18 mouse cellular contexts compared by ENCODE assay signal in genomic region chr2:151893122-151893774, GRCm38 (mm10). TPM values are rescaled to one million over a fixed set of nuclear protein-coding genes. Genes with fewer than 3 reads are reported as not detected.
DNase-seq lines count a peak whose midpoint lies in the region; ATAC-seq lines count a peak whose summit lies in the region.
"Had no signal": no experiment of that assay in that cellular context is flagged by ENCODE, and none has a peak within 500 bp of the region (broad histone marks: within the 10 kb centered on the region; RNA-seq: fewer than 3 reads in every experiment).

No protein-coding gene starts in this region.

- peaks cover 11% of the 10 kb centered on the region; the same call in 1 of the 2 replicates for H3K4me1 ChIP-seq in kidney, embryonic 14.5 days (ENCODE audit: control insufficient read depth, insufficient read depth, low read length)
- no peaks in the 10 kb centered on the region; the same call in 1 of the 2 replicates for H3K4me1 ChIP-seq in embryonic facial prominence, embryonic 11.5 days (ENCODE audit: control insufficient read depth, insufficient read depth, low read length)
- peaks cover 17% of the 10 kb centered on the region for H3K4me1 ChIP-seq in hindbrain, embryonic 15.5 days (replicated peaks)
- H3K4me1 ChIP-seq in midbrain, embryonic 15.5 days: peaks cover 4% of the 10 kb centered on the region; the same call in 1 of the 2 replicates

- no peak overlapping the region for H3K4me3 ChIP-seq in kidney, embryonic 14.5 days (ENCODE audit: low read length)
- H3K4me3 ChIP-seq in embryonic facial prominence, embryonic 11.5 days (ENCODE audit: low read depth, low read length): no peak overlapping the region
- no peak overlapping the region for H3K4me3 ChIP-seq in hindbrain, embryonic 15.5 days
- H3K4me3 ChIP-seq in midbrain, embryonic 15.5 days: no peak overlapping the region
- H3K4me3 ChIP-seq: embryonic facial prominence, embryonic 13.5 days; myocyte had no signal

- H3K9me3 ChIP-seq in kidney, embryonic 14.5 days (ENCODE audit: control insufficient read depth, low read length): no peaks in the 10 kb centered on the region
- H3K9me3 ChIP-seq in embryonic facial prominence, embryonic 11.5 days (replicated peaks; ENCODE audit: control insufficient read depth, low read length): no peaks in the 10 kb centered on the region
- no peaks in the 10 kb centered on the region for H3K9me3 ChIP-seq in hindbrain, embryonic 15.5 days
- H3K9me3 ChIP-seq in midbrain, embryonic 15.5 days: no peaks in the 10 kb centered on the region
- H3K9me3 ChIP-seq: embryonic facial prominence, embryonic 13.5 days had no signal

- ATAC-seq in kidney, embryonic 14.5 days (ENCODE audit: low FRiP score, low TSS enrichment): 0 out of 2 replicates have a peak, but pooled peaks have one; percentile 28
- ATAC-seq in embryonic facial prominence, embryonic 11.5 days (replicated peaks; ENCODE audit: insufficient number of reproducible peaks, low FRiP score, low TSS enrichment, low read depth): 0 out of 2 replicates have a peak, but pooled peaks have one; percentile 31
- 0 out of 2 replicates have a peak, but pooled peaks have one; percentile 21 for ATAC-seq in hindbrain, embryonic 15.5 days (ENCODE audit: low FRiP score, low read depth)
- peak; percentile 47 for ATAC-seq in midbrain, embryonic 15.5 days (replicated peaks)
- ATAC-seq: intestine, embryonic 16.5 days had no signal

- no peak overlapping the region for H3K27ac ChIP-seq in kidney, embryonic 14.5 days (ENCODE audit: low read depth, low read length)
- no peak overlapping the region for H3K27ac ChIP-seq in embryonic facial prominence, embryonic 11.5 days (replicated peaks; ENCODE audit: low read depth, low read length)
- H3K27ac ChIP-seq in hindbrain, embryonic 15.5 days (replicated peaks): no peak overlapping the region
- no peak overlapping the region for H3K27ac ChIP-seq in midbrain, embryonic 15.5 days
- H3K27ac ChIP-seq: embryonic facial prominence, embryonic 13.5 days had no signal

- H3K36me3 ChIP-seq in kidney, embryonic 14.5 days (ENCODE audit: control insufficient read depth, insufficient read depth, low read length): no peaks in the 10 kb centered on the region
- no peaks in the 10 kb centered on the region for H3K36me3 ChIP-seq in embryonic facial prominence, embryonic 11.5 days (replicated peaks; ENCODE audit: control insufficient read depth, insufficient read depth, low read depth, low read length)
- H3K36me3 ChIP-seq in hindbrain, embryonic 15.5 days: no peaks in the 10 kb centered on the region
- H3K36me3 ChIP-seq in midbrain, embryonic 15.5 days (replicated peaks): no peaks in the 10 kb centered on the region
- H3K36me3 ChIP-seq: embryonic facial prominence, embryonic 13.5 days had no signal

- H3K27me3 ChIP-seq in kidney, embryonic 14.5 days (ENCODE audit: control insufficient read depth, insufficient read depth, low read length): no peaks in the 10 kb centered on the region
- no peaks in the 10 kb centered on the region for H3K27me3 ChIP-seq in embryonic facial prominence, embryonic 11.5 days (ENCODE audit: control insufficient read depth, insufficient read depth, low read length)
- no peaks in the 10 kb centered on the region for H3K27me3 ChIP-seq in hindbrain, embryonic 15.5 days
- no peaks in the 10 kb centered on the region; the same call in 1 of the 2 replicates for H3K27me3 ChIP-seq in midbrain, embryonic 15.5 days (replicated peaks)
- H3K27me3 ChIP-seq: embryonic facial prominence, embryonic 13.5 days; Patski had no signal

- H3K4me2 ChIP-seq in kidney, embryonic 14.5 days (replicated peaks; ENCODE audit: low read depth, low read length): no peak overlapping the region
- no peak overlapping the region; the same call in 1 of the 2 replicates for H3K4me2 ChIP-seq in embryonic facial prominence, embryonic 11.5 days (ENCODE audit: low read depth, low read length)
- no peak overlapping the region for H3K4me2 ChIP-seq in hindbrain, embryonic 15.5 days
- no peak overlapping the region for H3K4me2 ChIP-seq in midbrain, embryonic 15.5 days
- H3K4me2 ChIP-seq: embryonic facial prominence, embryonic 13.5 days had no signal

- DNase-seq in kidney, postnatal 14 days: no peak
- DNase-seq in embryonic facial prominence, embryonic 11.5 days (ENCODE audit: low spot score): peak; percentile 14
- no peak for DNase-seq in thymus, postnatal 0 days (ENCODE audit: low spot score)
- DNase-seq in urinary bladder, postnatal 25 days (ENCODE audit: low spot score): no peak
- DNase-seq: adrenal gland, adult 8-10 months; cerebellum, adult 11-12 months; lung, postnatal 10 days; spleen, adult 18-20 months had no signal

- H3K9ac ChIP-seq in kidney, embryonic 14.5 days (ENCODE audit: low read depth, low read length): no peak overlapping the region
- peak overlapping the region; percentile 10; the same call in 1 of the 2 replicates for H3K9ac ChIP-seq in embryonic facial prominence, embryonic 11.5 days (replicated peaks; ENCODE audit: low read length)
- no peak overlapping the region for H3K9ac ChIP-seq in hindbrain, embryonic 15.5 days
- H3K9ac ChIP-seq in midbrain, embryonic 15.5 days: no peak overlapping the region
- H3K9ac ChIP-seq: embryonic facial prominence, embryonic 13.5 days had no signal

- WGBS in kidney, embryonic 14.5 days: 45% methylated on average over 15 of the region's 15 CpGs
- WGBS in embryonic facial prominence, embryonic 11.5 days: 37% methylated on average over 15 of the region's 15 CpGs
- WGBS in hindbrain, embryonic 15.5 days: 45% methylated on average over 15 of the region's 15 CpGs
- 44% methylated on average over 15 of the region's 15 CpGs for WGBS in midbrain, embryonic 15.5 days

RNA-seq across cellular contexts. Expression of gene Angpt4, which starts 17.8 kb away (rescaled TPM):
- polyA plus RNA-seq in kidney, embryonic 14.5 days (2014; fragmentation: Nextera tagmentation; extraction: Ambion mirVana): 1.0 and 1.1 TPM in 2 replicates
- 0.45 and 0.52 TPM in 2 replicates for polyA plus RNA-seq in embryonic facial prominence, embryonic 11.5 days (2014; fragmentation: Nextera tagmentation; extraction: Ambion mirVana)
- polyA plus RNA-seq in hindbrain, embryonic 15.5 days (2015; fragmentation: Nextera tagmentation; extraction: Ambion mirVana): 0.26 and 0.34 TPM in 2 replicates
- polyA plus RNA-seq in midbrain, embryonic 15.5 days (2015; fragmentation: Nextera tagmentation; extraction: Ambion mirVana): 0.18 and 0.23 TPM in 2 replicates
- 1.5 and 1.9 TPM in 2 replicates for polyA plus RNA-seq in thymus, postnatal 0 days (2015; fragmentation: Nextera tagmentation; extraction: Ambion mirVana)

RNA-seq across cellular contexts. Expression of gene Rspo4, which starts 50.5 kb away (rescaled TPM):
- 0.21 TPM in 1 of 2 replicates, not detected in the other for polyA plus RNA-seq in kidney, embryonic 14.5 days (2014; fragmentation: Nextera tagmentation; extraction: Ambion mirVana)
- 0.36 and 0.71 TPM in 2 replicates for polyA plus RNA-seq in embryonic facial prominence, embryonic 11.5 days (2014; fragmentation: Nextera tagmentation; extraction: Ambion mirVana)
- 0.28 and 0.49 TPM in 2 replicates for polyA plus RNA-seq in hindbrain, embryonic 15.5 days (2015; fragmentation: Nextera tagmentation; extraction: Ambion mirVana)
- 0.18 and 0.36 TPM in 2 replicates for polyA plus RNA-seq in midbrain, embryonic 15.5 days (2015; fragmentation: Nextera tagmentation; extraction: Ambion mirVana)
- 0.10 TPM in 1 of 2 replicates, not detected in the other for polyA plus RNA-seq in thymus, postnatal 0 days (2015; fragmentation: Nextera tagmentation; extraction: Ambion mirVana)
- polyA plus RNA-seq: heart, embryonic 14.5 days; liver, adult 2 months; myocyte; Patski; urinary bladder, adult 2 months had no signal
